Mouse (Mus musculus) embryonic facial prominence, embryonic 11.5 days (tissue): ENCODE measurements around the gene Cdk5r2. TPM values are rescaled to one million over a fixed set of nuclear protein-coding genes. Genes with fewer than 3 reads are reported as not detected.
A peak's percentile ranks its signal among the peaks of the same experiment; 100 is the strongest.
"Not testable (repeated sequence)": the region's sequence is repeated elsewhere in the genome, so short reads cannot be mapped to it uniquely, and the experiment has no call there.

Experiments
- ATAC-seq: fragments of 200-750 bp; cut with Nextera tagmentation; replicated peaks from 2 replicates; pipeline ENCODE4 v1.8.0; 2017; ENCODE audit warnings: low read depth; ENCODE audit not compliant: insufficient number of reproducible peaks, low FRiP score, low TSS enrichment
- DNase-seq: peaks from one replicate; pipeline ENCODE4 v3.0.0-alpha.2; 2015; ENCODE audit warnings: low spot score
- H3K27ac ChIP-seq: fragments of 300-500 bp; sonication (generic); replicated peaks from 2 replicates; pipeline ENCODE4 v1.5.1; 2014; ENCODE audit warnings: mild to moderate bottlenecking, low read depth, low read length, control low read depth
- H3K27me3 ChIP-seq: fragments of 300-500 bp; sonication (generic); 2 replicates; pipeline ENCODE4 v1.6.1; 2014; ENCODE audit warnings: mild to moderate bottlenecking, low read length, moderate library complexity, mixed read lengths; ENCODE audit not compliant: control insufficient read depth, insufficient read depth
- H3K36me3 ChIP-seq: fragments of 300-500 bp; sonication (generic); replicated peaks from 2 replicates; pipeline ENCODE4 v1.6.1; 2014; ENCODE audit warnings: low read depth, mild to moderate bottlenecking, low read length, moderate library complexity, mixed read lengths; ENCODE audit not compliant: control insufficient read depth, insufficient read depth
- H3K4me1 ChIP-seq: fragments of 300-500 bp; sonication (generic); 2 replicates; pipeline ENCODE4 v1.6.1; 2014; ENCODE audit warnings: low read length, mixed read lengths; ENCODE audit not compliant: control insufficient read depth, insufficient read depth
- H3K4me2 ChIP-seq: fragments of 300-500 bp; sonication (generic); 2 replicates; pipeline ENCODE4 v1.6.1; 2014; ENCODE audit warnings: low read depth, mild to moderate bottlenecking, control low read depth, low read length, moderate library complexity
- H3K4me3 ChIP-seq: fragments of 300-500 bp; sonication (generic); 2 replicates; pipeline ENCODE4 v1.5.1; 2014; ENCODE audit warnings: low read depth, low read length, control low read depth
- H3K9ac ChIP-seq: fragments of 300-500 bp; sonication (generic); replicated peaks from 2 replicates; pipeline ENCODE4 v1.6.1; 2014; ENCODE audit warnings: mild to moderate bottlenecking, control low read depth, low read length
- H3K9me3 ChIP-seq: fragments of 300-500 bp; sonication (generic); replicated peaks from 2 replicates; pipeline ENCODE4 v1.6.1; 2016; ENCODE audit warnings: mild to moderate bottlenecking, low read length, inconsistent platforms, mixed read lengths; ENCODE audit not compliant: control insufficient read depth
- WGBS: fragments of 180-500 bp; shearing (Covaris S2); extraction: QIAGEN DNeasy Blood & Tissue Kit; methylation state at CpG from one replicate; pipeline ENCODE4 v1.1.7; 2014; 5-methylcytosine and 5-hydroxymethylcytosine counted together
- polyA plus RNA-seq: library from polyadenylated mRNA; unstranded; fragments of >200 nt; fragmentation: Nextera tagmentation; extraction: Ambion mirVana; gene quantifications from 2 replicates; pipeline ENCODE4 v1.2.1, GENCODE M21; 2014

Cdk5r2 gene
- polyA plus RNA-seq, 1 experiment from 2014 or later = 1.1 TPM

DNA sequence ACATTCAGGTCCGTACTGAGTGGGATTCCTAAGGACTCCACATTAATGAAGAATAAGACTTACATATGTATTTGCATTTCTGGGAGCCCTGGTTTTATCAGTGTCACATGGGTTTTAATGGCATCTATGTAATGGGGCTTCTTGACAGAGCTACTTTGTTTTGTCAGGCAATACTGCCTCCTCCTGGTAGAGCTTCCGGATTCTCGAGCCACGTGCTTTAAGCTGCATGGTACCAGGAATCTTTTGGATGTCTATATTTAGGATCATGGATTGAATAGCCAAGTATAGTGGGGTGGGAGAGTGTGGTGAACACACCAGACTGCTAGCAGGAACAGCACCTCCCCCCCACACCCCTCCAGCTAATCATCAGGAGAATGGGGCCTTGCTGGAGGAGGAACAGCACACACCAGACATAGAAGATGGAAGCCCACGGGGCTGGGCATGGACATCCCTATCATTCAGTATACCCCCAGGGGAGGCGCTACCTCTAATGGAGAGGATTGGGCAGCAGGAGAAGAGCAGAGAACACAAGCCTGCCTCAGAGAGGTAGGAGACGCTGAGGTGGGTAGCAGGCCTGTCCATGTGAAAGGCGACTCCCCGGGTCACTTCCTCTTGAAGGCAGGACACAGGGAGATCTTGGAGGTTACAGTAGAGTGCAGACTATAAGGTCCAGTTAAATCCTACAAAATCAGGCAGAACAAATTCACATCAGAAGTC is 39.6 kb upstream of the Cdk5r2 start:
- H3K27me3 ChIP-seq = no peaks in the 10 kb centered on the region
- no peak overlapping the region for H3K4me2 ChIP-seq
- no peak overlapping the region for H3K4me3 ChIP-seq
- no peaks in the 10 kb centered on the region for H3K4me1 ChIP-seq
- no peaks in the 10 kb centered on the region for H3K9me3 ChIP-seq
- no peak overlapping the region for H3K9ac ChIP-seq
- H3K36me3 ChIP-seq = no peaks in the 10 kb centered on the region
- H3K27ac ChIP-seq = no peak overlapping the region
- ATAC-seq = no peak
- DNase-seq = no peak
- WGBS = 81% methylated on average over 9 of the region's 9 CpGs

DNA sequence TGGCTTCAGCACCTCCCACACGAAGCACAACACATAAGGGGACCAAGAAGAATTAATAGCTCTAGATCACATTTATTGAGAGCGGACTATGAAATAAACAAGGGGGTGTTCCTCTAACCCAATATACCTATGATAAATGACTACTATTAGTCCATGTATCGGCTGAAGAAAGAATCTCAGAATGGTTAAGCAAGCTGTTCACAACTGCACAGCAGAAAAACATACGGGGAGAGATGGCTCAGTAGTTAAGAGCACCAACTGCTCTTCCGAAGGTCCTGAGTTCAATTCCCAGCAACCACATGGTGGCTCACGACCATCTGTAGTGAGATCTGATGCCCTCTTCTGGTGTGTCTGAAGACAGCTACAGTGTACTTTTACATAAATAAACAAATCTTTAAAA is 38.8 kb upstream of the Cdk5r2 start:
- not testable (repeated sequence) for H3K9me3 ChIP-seq, H3K4me1 ChIP-seq, H3K36me3 ChIP-seq, H3K9ac ChIP-seq, ATAC-seq, H3K27me3 ChIP-seq, H3K27ac ChIP-seq, H3K4me2 ChIP-seq, H3K4me3 ChIP-seq, DNase-seq
- WGBS = 93% methylated on average over 6 of the region's 6 CpGs

DNA sequence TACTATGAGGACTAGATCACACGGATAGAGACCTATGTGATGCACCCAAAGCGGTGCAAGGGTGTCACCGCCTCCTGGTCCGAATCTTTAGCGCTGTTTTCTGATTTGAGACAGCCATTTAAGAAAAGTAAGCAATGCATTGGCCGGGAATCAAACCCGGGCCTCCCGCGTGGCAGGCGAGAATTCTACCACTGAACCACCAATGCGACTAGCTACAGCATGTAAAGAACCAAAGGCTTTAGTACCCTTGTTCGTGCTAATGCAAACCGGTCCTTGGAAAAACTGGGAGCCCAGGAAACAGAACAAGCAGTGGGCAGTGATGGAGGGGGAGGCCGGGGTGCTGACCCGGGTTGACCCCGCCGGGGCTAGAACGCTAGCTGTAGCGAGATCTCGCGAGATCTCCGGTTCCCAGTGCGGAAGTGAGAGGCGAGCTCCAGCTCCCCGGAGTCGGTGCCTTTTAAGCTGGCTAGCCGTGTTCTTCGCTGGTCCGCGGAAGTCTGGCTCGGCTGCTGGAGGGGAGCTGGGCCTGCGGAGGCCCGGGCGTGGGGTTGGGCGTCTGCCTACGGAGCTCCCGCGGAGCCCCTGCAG is 38.0 kb upstream of the Cdk5r2 start:
- H3K9me3 ChIP-seq = no peaks in the 10 kb centered on the region
- no peaks in the 10 kb centered on the region for H3K27me3 ChIP-seq
- ATAC-seq = peak; percentile 82
- H3K4me3 ChIP-seq = peak overlapping the region; percentile 60
- 6% methylated on average over 38 of the region's 38 CpGs for WGBS
- H3K4me2 ChIP-seq = peak overlapping the region; percentile 63
- H3K4me1 ChIP-seq = no peaks in the 10 kb centered on the region
- peak; percentile 94 for DNase-seq
- H3K36me3 ChIP-seq = no peaks in the 10 kb centered on the region
- peak overlapping the region; percentile 80 for H3K9ac ChIP-seq
- peak overlapping the region; percentile 49 for H3K27ac ChIP-seq

DNA sequence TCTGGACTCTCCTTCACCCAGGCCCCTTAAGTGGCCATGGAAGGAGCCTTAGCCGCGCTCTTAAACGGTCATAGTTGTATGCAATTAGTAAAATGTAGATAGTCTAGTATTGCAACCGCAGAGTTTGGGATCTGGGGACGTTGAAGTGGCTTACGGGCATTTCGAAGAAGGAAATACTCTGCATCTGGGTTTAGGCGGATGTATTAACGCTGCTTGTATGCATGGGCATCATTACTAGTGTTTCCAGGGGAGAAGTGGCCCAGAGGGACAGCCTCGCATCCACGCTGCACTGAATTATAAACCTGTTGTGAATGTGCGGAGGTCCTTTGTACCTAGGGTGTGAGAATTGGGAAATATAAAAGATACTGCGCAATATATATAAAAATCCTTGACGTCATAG is 37.5 kb upstream of the Cdk5r2 start:
- 16% methylated on average over 14 of the region's 14 CpGs for WGBS
- H3K4me1 ChIP-seq = no peaks in the 10 kb centered on the region
- peak overlapping the region; percentile 63 for H3K4me2 ChIP-seq
- no peak for DNase-seq
- H3K36me3 ChIP-seq = no peaks in the 10 kb centered on the region
- H3K27me3 ChIP-seq = no peaks in the 10 kb centered on the region
- H3K9ac ChIP-seq = peak overlapping the region; percentile 80
- H3K9me3 ChIP-seq = no peaks in the 10 kb centered on the region
- peak overlapping the region; percentile 49 for H3K27ac ChIP-seq
- H3K4me3 ChIP-seq = peak overlapping the region; percentile 60
- ATAC-seq = no peak

DNA sequence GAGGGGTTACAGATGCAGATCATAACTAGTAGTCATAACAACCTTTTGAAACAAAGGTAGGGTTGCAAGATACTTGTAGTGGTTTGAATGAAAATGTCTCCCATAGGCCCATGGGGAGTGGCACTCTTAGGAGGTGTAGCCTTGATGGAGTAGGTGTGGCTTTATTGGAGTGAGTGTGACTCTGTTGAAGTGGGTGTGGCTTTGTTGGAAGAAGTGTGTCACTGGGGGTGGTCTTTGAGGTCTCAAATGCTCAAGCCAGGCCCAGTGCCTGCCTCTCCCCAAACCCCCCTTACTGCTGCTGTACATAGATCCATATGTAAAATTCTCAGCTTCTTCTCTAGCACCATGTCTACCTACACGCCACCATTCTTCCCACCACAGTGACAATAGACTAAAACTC is 36.2 kb upstream of the Cdk5r2 start:
- ATAC-seq (no peak), DNase-seq (no peak)
- Histone ChIP-seq H3K4me3 (no peak overlapping the region), H3K36me3 (no peaks in the 10 kb centered on the region), H3K27ac (no peak overlapping the region), H3K9me3 (no peaks in the 10 kb centered on the region), H3K4me1 (no peaks in the 10 kb centered on the region), H3K27me3 (no peaks in the 10 kb centered on the region), H3K9ac (no peak overlapping the region), H3K4me2 (no peak overlapping the region)
- WGBS = 88% methylated on average over 1 of the region's 1 CpGs

DNA sequence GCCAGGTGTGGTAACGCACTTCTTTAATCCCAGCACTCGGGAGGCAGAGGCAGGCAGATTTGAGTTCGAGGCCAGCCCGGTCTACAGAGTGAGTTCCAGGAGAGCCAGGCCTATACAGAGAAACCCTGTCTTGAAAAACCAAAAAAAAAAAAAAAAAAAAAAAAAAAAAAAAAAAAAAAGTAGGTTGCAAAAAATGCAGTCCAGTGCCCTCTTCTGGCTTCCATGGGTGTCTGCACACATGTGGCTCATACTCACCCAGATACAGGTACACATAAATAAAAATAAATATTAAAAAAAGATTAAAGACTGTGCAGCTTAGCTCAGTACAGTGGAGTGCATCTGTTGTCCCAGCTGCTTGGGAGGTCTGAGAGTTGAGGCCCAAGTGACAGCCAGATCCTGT is 31.1 kb upstream of the Cdk5r2 start:
- not testable (repeated sequence) for H3K9ac ChIP-seq, ATAC-seq, H3K4me2 ChIP-seq, H3K27me3 ChIP-seq, H3K27ac ChIP-seq, H3K9me3 ChIP-seq, H3K4me3 ChIP-seq, H3K4me1 ChIP-seq, DNase-seq, H3K36me3 ChIP-seq
- 90% methylated on average over 4 of the region's 4 CpGs for WGBS

DNA sequence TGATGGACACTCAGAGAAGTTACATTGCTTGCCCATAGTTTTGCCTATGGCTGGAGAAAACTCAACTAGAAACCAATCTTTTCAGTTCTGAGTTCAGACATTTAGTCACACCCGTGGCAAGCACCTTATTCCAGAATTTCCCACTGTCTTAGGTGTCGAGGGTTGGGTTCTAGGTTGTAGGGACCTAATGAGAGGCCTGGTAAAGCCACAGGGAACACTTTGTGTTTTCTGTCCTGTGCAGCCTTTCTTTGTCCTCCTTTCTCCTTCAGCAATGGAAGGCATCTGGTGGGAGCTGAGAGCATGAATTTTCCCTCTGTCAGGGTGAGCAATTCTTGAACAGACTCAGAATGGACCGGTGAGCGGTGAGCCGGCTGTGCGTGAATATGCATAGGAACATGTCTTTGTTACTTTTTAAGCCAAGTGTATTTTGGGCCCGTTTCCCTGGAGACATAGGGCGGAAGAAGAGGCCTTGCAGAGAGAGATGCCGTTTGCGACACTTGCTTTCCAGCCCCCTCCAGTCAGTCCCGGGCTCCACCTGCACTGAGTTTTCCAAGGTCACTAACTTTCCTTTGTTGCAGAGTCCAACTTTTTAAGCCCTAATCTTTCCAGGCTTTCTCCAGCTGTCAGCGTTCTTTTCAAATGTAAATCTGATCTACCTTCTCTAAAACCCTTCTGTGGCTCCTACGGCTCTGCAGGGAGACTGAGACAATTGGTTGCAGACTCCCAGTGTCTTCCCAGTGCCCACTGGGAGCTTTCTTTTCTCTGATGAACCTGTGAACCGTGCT is 30.0 kb upstream of the Cdk5r2 start:
- DNase-seq (peak; percentile 47), ATAC-seq (no peak)
- Histone ChIP-seq H3K9me3 (no peaks in the 10 kb centered on the region), H3K4me2 (no peak overlapping the region), H3K27me3 (no peaks in the 10 kb centered on the region), H3K36me3 (no peaks in the 10 kb centered on the region), H3K9ac (no peak overlapping the region), H3K4me3 (no peak overlapping the region), H3K4me1 (no peaks in the 10 kb centered on the region), H3K27ac (no peak overlapping the region)
- 21% methylated on average over 14 of the region's 14 CpGs for WGBS

DNA sequence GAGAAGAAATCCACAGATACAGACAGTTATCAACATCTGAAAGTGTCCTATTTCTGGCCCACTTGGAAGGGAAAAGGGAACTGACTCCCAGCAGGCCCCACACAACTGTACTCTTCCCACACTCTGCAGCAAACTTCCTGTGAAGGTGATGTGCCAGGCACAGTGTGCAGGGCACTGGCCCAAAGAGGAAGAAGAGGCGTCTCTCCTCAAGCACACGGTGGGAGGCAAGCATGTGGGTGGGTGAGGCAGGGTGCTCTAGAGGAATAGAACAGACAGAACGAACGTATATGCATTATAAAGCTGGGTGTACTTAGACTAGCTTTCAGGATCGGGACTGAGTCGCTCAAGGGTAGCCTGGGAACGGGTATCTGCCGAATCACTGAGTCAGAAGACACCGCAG is 24.7 kb upstream of the Cdk5r2 start:
- Histone ChIP-seq H3K4me3 (no peak overlapping the region), H3K4me1 (no peaks in the 10 kb centered on the region), H3K36me3 (no peaks in the 10 kb centered on the region), H3K27me3 (no peaks in the 10 kb centered on the region), H3K27ac (no peak overlapping the region), H3K4me2 (no peak overlapping the region), H3K9me3 (no peaks in the 10 kb centered on the region), H3K9ac (no peak overlapping the region)
- no peak for ATAC-seq
- 76% methylated on average over 9 of the region's 9 CpGs for WGBS
- DNase-seq = no peak
